Mouse (Mus musculus) hindbrain, embryonic 16.5 days (tissue): ENCODE measurements around the gene Tmem117. TPM values are rescaled to one million over a fixed set of nuclear protein-coding genes. Genes with fewer than 3 reads are reported as not detected.
A peak's percentile ranks its signal among the peaks of the same experiment; 100 is the strongest.

ENCODE experiments used
- ATAC-seq: fragments of 200-750 bp; cut with Nextera tagmentation; 2 replicates; pipeline ENCODE4 v1.8.0; 2017; ENCODE audit warnings: moderate TSS enrichment, moderate library complexity
- H3K27ac ChIP-seq: fragments of 300-500 bp; sonication (generic); 2 replicates; pipeline ENCODE4 v1.5.1; 2014; ENCODE audit warnings: low read depth, mild to moderate bottlenecking, control low read depth, low read length, moderate library complexity
- H3K27me3 ChIP-seq: fragments of 300-500 bp; sonication (generic); replicated peaks from 2 replicates; pipeline ENCODE4 v1.6.1; 2014; ENCODE audit warnings: low read length; ENCODE audit not compliant: control insufficient read depth, insufficient read depth
- H3K36me3 ChIP-seq: fragments of 300-500 bp; sonication (generic); 2 replicates; pipeline ENCODE4 v1.6.1; 2014; ENCODE audit warnings: mild to moderate bottlenecking, low read length, moderate library complexity, mixed read lengths; ENCODE audit not compliant: control insufficient read depth, insufficient read depth
- H3K4me1 ChIP-seq: fragments of 300-500 bp; sonication (generic); 2 replicates; pipeline ENCODE4 v1.6.1; 2014; ENCODE audit warnings: low read depth, low read length; ENCODE audit not compliant: control insufficient read depth, insufficient read depth
- H3K4me2 ChIP-seq: fragments of 300-500 bp; sonication (generic); 2 replicates; pipeline ENCODE4 v1.6.1; 2014; ENCODE audit warnings: mild to moderate bottlenecking, low read length, control low read depth, moderate library complexity
- H3K4me3 ChIP-seq: fragments of 300-500 bp; sonication (generic); 2 replicates; pipeline ENCODE4 v1.5.1; 2014; ENCODE audit warnings: mild to moderate bottlenecking, low read length, control low read depth, moderate library complexity
- H3K9ac ChIP-seq: fragments of 300-500 bp; sonication (generic); 2 replicates; pipeline ENCODE4 v1.6.1; 2014; ENCODE audit warnings: low read depth, mild to moderate bottlenecking, control low read depth, low read length, moderate library complexity
- H3K9me3 ChIP-seq: fragments of 300-500 bp; sonication (generic); 2 replicates; pipeline ENCODE4 v1.6.1; 2014; ENCODE audit warnings: mild to moderate bottlenecking, low read length, moderate library complexity; ENCODE audit not compliant: control insufficient read depth
- WGBS: fragments of 180-500 bp; shearing (Covaris S2); extraction: QIAGEN DNeasy Blood & Tissue Kit; methylation state at CpG from one replicate; pipeline ENCODE4 v1.1.7; 2014; 5-methylcytosine and 5-hydroxymethylcytosine counted together
- polyA plus RNA-seq: library from polyadenylated mRNA; unstranded; fragments of >200 nt; fragmentation: Nextera tagmentation; extraction: Ambion mirVana; gene quantifications from 2 replicates; pipeline ENCODE4 v1.2.1, GENCODE M21; 2015

Tmem117 gene
- polyA plus RNA-seq, 1 experiment from 2014 or later: 13.9 TPM

- no peak for ATAC-seq
- WGBS: 88% methylated on average over 2 of the region's 2 CpGs
Observed at GRCm38 (mm10) chr15:94638207-94638606, 9.2 kb downstream of the Tmem117 start.

DNA sequence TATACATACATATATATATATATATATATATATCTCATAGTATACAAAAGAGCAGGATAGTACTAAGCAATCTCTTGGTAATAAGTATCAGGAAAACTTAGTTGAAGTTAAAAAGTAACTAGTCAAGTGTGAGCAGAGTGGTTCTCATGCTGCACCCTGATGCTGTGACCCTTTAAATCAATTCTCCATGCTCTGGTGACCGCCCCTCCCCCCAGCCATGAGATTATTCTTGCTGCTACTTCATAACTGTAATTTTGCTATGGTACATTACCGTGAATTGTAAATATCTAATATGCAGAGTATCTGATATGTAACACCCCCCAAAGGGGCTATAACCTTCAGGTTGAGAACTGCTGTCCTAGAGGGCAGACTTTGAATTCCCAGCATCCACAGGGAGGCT lies 10.1 kb downstream of the Tmem117 start:
- Histone ChIP-seq H3K4me2 (no peak overlapping the region), H3K9ac (no peak overlapping the region), H3K4me3 (no peak overlapping the region), H3K27ac (no peak overlapping the region), H3K36me3 (no peaks in the 10 kb centered on the region), H3K9me3 (no peaks in the 10 kb centered on the region), H3K27me3 (no peaks in the 10 kb centered on the region), H3K4me1 (no peaks in the 10 kb centered on the region)
- no peak for ATAC-seq
- 82% methylated on average over 2 of the region's 2 CpGs for WGBS

More at GRCm38 (mm10) chr15:94638207-94638606, 9.2 kb downstream of the Tmem117 start:
- Histone ChIP-seq H3K27ac (no peak overlapping the region), H3K36me3 (no peaks in the 10 kb centered on the region), H3K4me1 (no peaks in the 10 kb centered on the region), H3K9ac (no peak overlapping the region), H3K4me3 (no peak overlapping the region), H3K4me2 (no peak overlapping the region), H3K27me3 (no peaks in the 10 kb centered on the region), H3K9me3 (no peaks in the 10 kb centered on the region)

DNA sequence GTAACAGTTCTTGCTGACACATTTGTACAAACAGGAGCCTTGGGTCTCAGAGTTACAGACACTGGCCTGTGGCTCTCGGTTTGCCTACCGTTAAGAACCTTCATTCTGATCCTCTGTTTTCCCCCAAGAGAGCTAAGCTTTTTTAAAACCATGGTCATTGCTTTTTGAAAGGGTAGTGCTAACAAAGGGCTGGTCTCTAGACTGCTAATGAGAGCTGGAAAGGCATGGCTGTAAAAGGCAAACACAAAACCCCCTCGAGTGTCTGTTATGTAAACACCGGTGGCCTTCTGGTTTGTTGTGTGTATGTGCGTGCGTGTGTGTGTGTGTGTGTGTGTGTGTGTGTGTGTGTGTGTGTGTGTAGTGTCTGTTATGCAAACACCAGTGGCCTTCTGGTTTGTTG lies 17.0 kb downstream of the Tmem117 start:
- H3K9ac ChIP-seq: no peak overlapping the region
- 62% methylated on average over 6 of the region's 6 CpGs for WGBS
- no peak overlapping the region for H3K4me2 ChIP-seq
- H3K36me3 ChIP-seq: no peaks in the 10 kb centered on the region
- H3K9me3 ChIP-seq: no peaks in the 10 kb centered on the region
- ATAC-seq: no peak
- no peaks in the 10 kb centered on the region for H3K27me3 ChIP-seq
- no peak overlapping the region for H3K27ac ChIP-seq
- peaks cover 15% of the 10 kb centered on the region for H3K4me1 ChIP-seq
- no peak overlapping the region for H3K4me3 ChIP-seq

- Histone ChIP-seq H3K4me1 (peaks cover 15% of the 10 kb centered on the region), H3K27ac (no peak overlapping the region), H3K4me2 (no peak overlapping the region), H3K36me3 (no peaks in the 10 kb centered on the region), H3K9ac (no peak overlapping the region), H3K27me3 (no peaks in the 10 kb centered on the region), H3K9me3 (no peaks in the 10 kb centered on the region), H3K4me3 (no peak overlapping the region)
- ATAC-seq: peak; percentile 25
- 59% methylated on average over 8 of the region's 8 CpGs for WGBS
Observed at GRCm38 (mm10) chr15:94648430-94648829, 19.4 kb downstream of the Tmem117 start.

GRCm38 (mm10) chr15:94649071-94649765 lies 20.2 kb downstream of the Tmem117 start:
- WGBS: 37% methylated on average over 17 of the region's 17 CpGs
- peaks cover 15% of the 10 kb centered on the region for H3K4me1 ChIP-seq
- H3K9me3 ChIP-seq: no peaks in the 10 kb centered on the region
- H3K9ac ChIP-seq: no peak overlapping the region
- no peaks in the 10 kb centered on the region for H3K36me3 ChIP-seq
- peak; percentile 70 for ATAC-seq
- H3K4me2 ChIP-seq: 0 out of 2 replicates have a peak overlapping the region, but pooled peaks have one; percentile 19
- H3K4me3 ChIP-seq: no peak overlapping the region
- H3K27ac ChIP-seq: 0 out of 2 replicates have a peak overlapping the region, but pooled peaks have one; percentile 8
- H3K27me3 ChIP-seq: no peaks in the 10 kb centered on the region

DNA sequence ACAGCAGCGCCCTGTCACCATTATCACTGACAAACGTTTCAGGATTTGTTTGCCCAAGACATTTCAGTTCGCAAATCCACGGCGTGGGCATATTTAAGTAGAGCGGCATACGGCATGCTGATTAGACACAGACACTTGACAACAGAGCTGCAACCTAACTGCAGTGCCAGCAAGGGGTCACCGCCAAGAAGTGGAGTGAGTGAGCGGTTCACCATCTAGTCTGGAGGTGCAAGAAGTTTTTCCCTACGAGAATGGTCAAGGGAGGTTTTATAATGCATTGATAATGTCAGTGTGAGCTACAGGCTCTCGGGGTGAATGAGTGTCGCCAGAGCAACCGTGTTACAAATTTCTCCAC lies 20.7 kb downstream of the Tmem117 start:
- Histone ChIP-seq H3K9ac (no peak overlapping the region), H3K27me3 (no peaks in the 10 kb centered on the region), H3K4me2 (0 out of 2 replicates have a peak overlapping the region, but pooled peaks have one; percentile 19), H3K4me1 (peaks cover 15% of the 10 kb centered on the region), H3K9me3 (no peaks in the 10 kb centered on the region), H3K4me3 (no peak overlapping the region), H3K36me3 (no peaks in the 10 kb centered on the region), H3K27ac (no peak overlapping the region)
- WGBS: 36% methylated on average over 13 of the region's 13 CpGs
- ATAC-seq: no peak

- Histone ChIP-seq H3K4me1 (peaks cover 15% of the 10 kb centered on the region), H3K4me3 (no peak overlapping the region), H3K4me2 (no peak overlapping the region), H3K9me3 (no peaks in the 10 kb centered on the region), H3K9ac (no peak overlapping the region), H3K27ac (no peak overlapping the region), H3K27me3 (no peaks in the 10 kb centered on the region), H3K36me3 (no peaks in the 10 kb centered on the region)
- 68% methylated on average over 9 of the region's 9 CpGs for WGBS
- ATAC-seq: no peak
Observed at GRCm38 (mm10) chr15:94651350-94651749, 22.3 kb downstream of the Tmem117 start.

DNA sequence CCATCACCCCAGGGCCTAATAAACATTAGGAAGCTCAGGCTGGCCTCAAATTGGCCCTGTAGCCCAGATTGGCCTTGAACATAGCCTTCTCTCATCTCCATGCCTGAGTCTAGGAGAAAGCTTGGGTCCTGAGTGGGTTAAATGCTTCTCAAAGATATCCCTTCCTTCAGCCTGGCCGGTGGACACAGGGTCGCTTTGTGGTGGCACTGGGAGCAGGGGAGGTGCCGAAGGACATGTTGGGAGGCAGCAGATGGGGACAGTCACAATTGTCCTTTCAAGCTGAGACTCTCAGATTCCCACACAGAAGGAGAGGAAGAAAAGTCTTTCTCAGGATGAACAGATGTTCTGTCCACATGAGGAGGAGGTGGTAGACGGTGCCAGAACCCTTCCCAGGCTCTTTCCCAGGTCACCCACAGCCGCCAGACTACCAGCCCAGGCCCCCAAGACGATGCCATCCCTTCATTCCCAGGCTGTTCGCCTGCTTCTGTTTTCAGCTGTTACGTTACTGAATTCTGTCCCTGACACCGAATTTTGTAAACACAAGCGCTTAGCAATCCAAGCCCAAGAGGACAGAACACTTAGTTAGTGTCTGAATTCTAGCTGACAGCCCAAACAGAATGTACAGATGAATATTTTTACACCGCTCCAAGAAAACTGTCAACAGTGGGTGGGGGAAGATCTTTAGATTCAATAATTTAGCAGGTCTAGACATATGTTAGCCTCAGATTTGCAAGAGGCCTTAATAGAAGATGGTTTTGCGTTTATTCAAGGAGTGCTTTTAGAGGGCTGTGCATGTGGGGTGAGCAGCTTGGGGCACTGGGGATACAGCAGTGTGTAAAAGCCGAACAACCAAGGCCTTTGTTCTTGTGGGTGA lies 23.2 kb downstream of the Tmem117 start:
- peak; percentile 38; the same call in 1 of the 2 replicates for ATAC-seq
- Histone ChIP-seq H3K27ac (no peak overlapping the region), H3K4me2 (no peak overlapping the region), H3K4me1 (peaks cover 15% of the 10 kb centered on the region), H3K9me3 (no peaks in the 10 kb centered on the region), H3K4me3 (no peak overlapping the region), H3K27me3 (no peaks in the 10 kb centered on the region), H3K9ac (no peak overlapping the region), H3K36me3 (no peaks in the 10 kb centered on the region)
- WGBS: 63% methylated on average over 13 of the region's 13 CpGs

GRCm38 (mm10) chr15:94652843-94653206 lies 23.8 kb downstream of the Tmem117 start:
- Histone ChIP-seq H3K4me2 (no peak overlapping the region), H3K27ac (no peak overlapping the region), H3K36me3 (no peaks in the 10 kb centered on the region), H3K4me3 (no peak overlapping the region), H3K9ac (no peak overlapping the region), H3K27me3 (no peaks in the 10 kb centered on the region), H3K9me3 (no peaks in the 10 kb centered on the region), H3K4me1 (peaks cover 15% of the 10 kb centered on the region)
- ATAC-seq: no peak
- WGBS: 59% methylated on average over 3 of the region's 3 CpGs
